Mouse (Mus musculus): ENCODE results near the gene Rbm8a.

GRCm38 (mm10) chr3:96645018-96645649 is 15.4 kb downstream of the Rbm8a start, which contains the start of gene Itga10:
- TF ChIP-seq GATA1 (IDR thresholded peaks at IDR 0.05; ENCODE audit: low read length): no peak
- TF ChIP-seq TAL1 (IDR thresholded peaks at IDR 0.05; ENCODE audit: low read length): no peak
